Mouse (Mus musculus) midbrain, embryonic 15.5 days (tissue): ENCODE measurements around the gene Cybb. TPM values are rescaled to one million over a fixed set of nuclear protein-coding genes. Genes with fewer than 3 reads are reported as not detected.

Source experiments
- ATAC-seq: fragments of 200-750 bp; cut with Nextera tagmentation; replicated peaks from 2 replicates; pipeline ENCODE4 v1.8.0; 2017; ENCODE audit warnings: moderate TSS enrichment
- H3K27ac ChIP-seq: fragments of 300-500 bp; sonication (generic); 2 replicates; pipeline ENCODE4 v1.5.1; 2015; ENCODE audit warnings: mild to moderate bottlenecking, inconsistent platforms
- H3K27me3 ChIP-seq: fragments of 300-500 bp; sonication (generic); replicated peaks from 2 replicates; pipeline ENCODE4 v1.6.1; 2015; ENCODE audit warnings: inconsistent platforms
- H3K36me3 ChIP-seq: fragments of 300-500 bp; sonication (generic); replicated peaks from 2 replicates; pipeline ENCODE4 v1.6.1; 2015; ENCODE audit warnings: inconsistent platforms
- H3K4me1 ChIP-seq: fragments of 300-500 bp; sonication (generic); 2 replicates; pipeline ENCODE4 v1.6.1; 2015; ENCODE audit warnings: inconsistent platforms
- H3K4me2 ChIP-seq: fragments of 300-500 bp; sonication (generic); 2 replicates; pipeline ENCODE4 v1.6.1; 2015; ENCODE audit warnings: inconsistent platforms, mild to moderate bottlenecking, moderate library complexity
- H3K4me3 ChIP-seq: fragments of 300-500 bp; sonication (generic); 2 replicates; pipeline ENCODE4 v1.5.1; 2015; ENCODE audit warnings: mild to moderate bottlenecking, inconsistent platforms
- H3K9ac ChIP-seq: fragments of 300-500 bp; sonication (generic); 2 replicates; pipeline ENCODE4 v1.6.1; 2015; ENCODE audit warnings: mild to moderate bottlenecking, inconsistent platforms
- H3K9me3 ChIP-seq: fragments of 300-500 bp; sonication (generic); 2 replicates; pipeline ENCODE4 v1.6.1; 2016; ENCODE audit warnings: inconsistent platforms
- WGBS: fragments of 180-500 bp; shearing (Covaris S2); methylation state at CpG from one replicate; pipeline ENCODE4 v1.1.7; 2015; ENCODE audit warnings: mixed read lengths; 5-methylcytosine and 5-hydroxymethylcytosine counted together
- polyA plus RNA-seq: library from polyadenylated mRNA; unstranded; fragments of >200 nt; fragmentation: Nextera tagmentation; extraction: Ambion mirVana; gene quantifications from 2 replicates; pipeline ENCODE4 v1.2.1, GENCODE M21; 2015

Gene Cybb
- polyA plus RNA-seq, 1 experiment from 2014 or later: 0.89 TPM

GRCm38 (mm10) chrX:9460387-9460930, 27.1 kb downstream of the Cybb start:
- H3K4me2 ChIP-seq: no peak overlapping the region
- 82% methylated on average over 4 of the region's 4 CpGs for WGBS
- H3K9ac ChIP-seq: no peak overlapping the region
- no peak overlapping the region for H3K27ac ChIP-seq
- H3K27me3 ChIP-seq: no peaks in the 10 kb centered on the region
- H3K9me3 ChIP-seq: no peaks in the 10 kb centered on the region
- no peaks in the 10 kb centered on the region for H3K36me3 ChIP-seq
- H3K4me3 ChIP-seq: no peak overlapping the region
- no peaks in the 10 kb centered on the region for H3K4me1 ChIP-seq
- no peak for ATAC-seq

DNA sequence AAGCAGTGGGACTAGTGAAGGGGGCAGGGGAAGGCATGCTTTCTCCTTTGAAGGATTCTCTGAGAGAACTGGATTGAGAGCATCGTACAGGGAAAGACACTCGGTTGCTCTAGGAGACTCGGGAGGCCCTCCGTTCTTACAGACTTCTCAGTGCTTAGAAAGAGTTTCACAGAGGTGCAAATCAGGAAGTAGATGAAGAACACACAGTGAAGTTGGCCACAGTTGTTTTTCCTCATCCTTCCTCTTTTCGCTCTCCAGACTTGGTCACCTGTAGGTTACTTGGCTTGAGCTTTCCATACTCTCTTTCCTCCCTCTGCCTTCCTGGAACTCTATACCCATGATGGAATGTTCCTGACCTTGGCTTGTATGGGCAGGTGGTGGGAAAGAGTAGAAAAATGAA, 35.2 kb downstream of the Cybb start:
- no peak overlapping the region for H3K9ac ChIP-seq
- H3K27ac ChIP-seq: no peak overlapping the region
- no peaks in the 10 kb centered on the region for H3K36me3 ChIP-seq
- no peak overlapping the region for H3K4me3 ChIP-seq
- WGBS: 100% methylated on average over 5 of the region's 5 CpGs
- ATAC-seq: no peak
- H3K9me3 ChIP-seq: no peaks in the 10 kb centered on the region
- no peaks in the 10 kb centered on the region for H3K27me3 ChIP-seq
- H3K4me2 ChIP-seq: no peak overlapping the region
- no peaks in the 10 kb centered on the region for H3K4me1 ChIP-seq

DNA sequence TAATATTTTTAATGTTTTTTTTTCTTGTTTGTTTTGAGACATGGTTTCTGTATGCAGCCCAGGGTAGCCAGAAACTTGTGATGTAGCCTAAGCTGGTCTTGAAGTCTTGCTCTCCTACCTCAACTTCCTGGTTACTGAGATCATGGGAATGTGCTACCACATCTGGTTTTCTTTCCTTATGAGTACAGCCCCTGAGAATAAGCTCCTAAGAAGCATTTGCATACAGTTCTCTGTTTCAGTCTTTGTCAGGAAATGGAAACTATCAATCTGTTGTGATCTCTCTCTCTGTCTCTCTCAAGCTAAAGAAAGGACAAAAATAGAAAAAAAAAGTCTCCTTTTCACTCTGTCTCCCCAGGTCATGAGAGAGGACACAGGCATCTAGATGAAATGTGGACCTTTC, 40.3 kb downstream of the Cybb start:
- Histone ChIP-seq H3K36me3 (no peaks in the 10 kb centered on the region), H3K27me3 (no peaks in the 10 kb centered on the region), H3K9ac (no peak overlapping the region), H3K9me3 (no peaks in the 10 kb centered on the region), H3K4me2 (no peak overlapping the region), H3K4me3 (no peak overlapping the region), H3K27ac (no peak overlapping the region), H3K4me1 (no peaks in the 10 kb centered on the region)
- ATAC-seq: no peak

DNA sequence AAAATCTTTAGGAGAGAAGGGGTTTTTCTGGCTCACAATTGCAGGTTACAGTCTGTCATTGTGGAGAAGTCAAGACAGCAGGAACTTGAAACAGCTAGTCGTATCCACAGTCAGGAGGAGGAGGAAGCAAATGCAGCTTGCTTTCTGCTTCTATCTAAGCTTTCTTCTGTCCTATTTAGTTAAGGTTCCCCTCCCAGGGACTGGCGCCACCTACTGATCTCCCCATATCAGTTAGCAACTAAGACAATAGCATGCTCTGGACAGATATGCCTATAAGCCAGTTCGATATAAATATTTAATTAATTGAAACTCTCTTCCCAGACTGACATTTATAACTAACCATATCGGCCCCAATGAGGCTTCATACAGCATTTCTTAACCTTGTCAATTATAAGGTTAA, 46.5 kb downstream of the Cybb start:
- no peak for ATAC-seq
- Histone ChIP-seq H3K36me3 (no peaks in the 10 kb centered on the region), H3K4me3 (no peak overlapping the region), H3K27me3 (no peaks in the 10 kb centered on the region), H3K9ac (no peak overlapping the region), H3K4me2 (no peak overlapping the region), H3K9me3 (no peaks in the 10 kb centered on the region), H3K4me1 (no peaks in the 10 kb centered on the region), H3K27ac (no peak overlapping the region)
- WGBS: 66% methylated on average over 4 of the region's 4 CpGs

DNA sequence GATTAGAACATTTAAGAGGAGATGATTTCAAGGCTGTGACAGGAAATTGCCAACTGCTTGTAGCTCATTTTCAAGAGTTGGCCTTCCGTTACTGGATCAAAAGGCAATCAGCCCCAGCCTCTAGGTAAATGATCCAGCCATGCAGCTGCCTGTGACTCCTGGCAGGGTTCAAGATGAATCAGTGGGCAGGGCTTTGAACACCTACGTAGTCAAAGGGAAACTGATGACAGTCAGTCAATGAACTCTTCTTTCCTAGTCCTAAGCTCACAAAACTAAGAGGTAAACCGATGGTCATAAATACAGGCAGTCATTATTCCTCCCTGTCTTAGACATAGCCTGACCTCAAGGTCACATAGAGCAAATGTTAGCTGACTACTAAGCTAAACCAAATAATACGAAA, 47.0 kb downstream of the Cybb start:
- Histone ChIP-seq H3K27me3 (no peaks in the 10 kb centered on the region), H3K4me1 (no peaks in the 10 kb centered on the region), H3K36me3 (no peaks in the 10 kb centered on the region), H3K4me3 (no peak overlapping the region), H3K9ac (no peak overlapping the region), H3K9me3 (no peaks in the 10 kb centered on the region), H3K4me2 (no peak overlapping the region), H3K27ac (no peak overlapping the region)
- ATAC-seq: no peak
- WGBS: 92% methylated on average over 4 of the region's 4 CpGs

- WGBS: 93% methylated on average over 2 of the region's 2 CpGs
- no peak overlapping the region for H3K4me2 ChIP-seq
- no peaks in the 10 kb centered on the region for H3K4me1 ChIP-seq
- no peak for ATAC-seq
- H3K4me3 ChIP-seq: no peak overlapping the region
- no peak overlapping the region for H3K9ac ChIP-seq
- no peaks in the 10 kb centered on the region for H3K9me3 ChIP-seq
- H3K27ac ChIP-seq: no peak overlapping the region
- H3K36me3 ChIP-seq: no peaks in the 10 kb centered on the region
- no peaks in the 10 kb centered on the region for H3K27me3 ChIP-seq
These were observed 48.3 kb downstream of the Cybb start for GRCm38 (mm10) chrX:9439257-9439656.

DNA sequence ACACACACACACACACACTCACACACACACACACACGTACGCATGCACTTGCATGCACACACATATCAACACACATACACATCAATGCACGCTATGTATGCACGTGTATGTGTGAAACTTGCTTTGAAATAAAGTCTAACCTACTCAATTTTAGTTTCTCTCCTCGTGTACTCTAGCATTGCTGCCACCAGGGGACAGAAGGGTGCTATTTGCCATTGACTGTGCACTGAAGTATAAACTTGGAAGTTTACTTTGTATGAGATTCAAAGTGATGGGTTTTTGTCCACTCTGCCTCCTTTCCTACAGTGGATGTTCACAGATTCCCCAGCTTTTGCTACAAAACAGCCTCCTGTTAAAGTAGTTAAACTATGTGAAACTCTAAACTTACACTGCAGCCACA, 73.7 kb downstream of the Cybb start:
- Histone ChIP-seq H3K9ac (no peak overlapping the region), H3K9me3 (no peaks in the 10 kb centered on the region), H3K27ac (no peak overlapping the region), H3K4me2 (no peak overlapping the region), H3K4me3 (no peak overlapping the region), H3K4me1 (no peaks in the 10 kb centered on the region), H3K36me3 (no peaks in the 10 kb centered on the region), H3K27me3 (no peaks in the 10 kb centered on the region)
- no peak for ATAC-seq
- WGBS: 81% methylated on average over 5 of the region's 5 CpGs

Other genes with a start within 250 kb of the Cybb start
- not detected in 2 replicates for gene Gm14862, start 230.9 kb downstream of the Cybb start, polyA plus RNA-seq
- gene Xk, start 215.0 kb downstream of the Cybb start, polyA plus RNA-seq: 4.0 and 4.2 TPM in 2 replicates
- gene H2al1m, start 204.0 kb downstream of the Cybb start, polyA plus RNA-seq: 0.81 TPM in 1 of 2 replicates, not detected in the other
- not detected in 2 replicates for gene H2al1k, start 137.1 kb downstream of the Cybb start, polyA plus RNA-seq
- gene H2al1o, start 84.6 kb upstream of the Cybb start, polyA plus RNA-seq: not detected in 2 replicates
- 32.0 and 33.6 TPM in 2 replicates for gene Dynlt3, start 175.2 kb upstream of the Cybb start, polyA plus RNA-seq